Mouse (Mus musculus) bone marrow, adult 2 months (tissue): ENCODE data around the gene Supt5. TPM values are rescaled to one million over a fixed set of nuclear protein-coding genes. Genes with fewer than 3 reads are reported as not detected.

Source experiments
- H3K27ac ChIP-seq: fragments of 200-500 bp; 2 replicates; pipeline ENCODE4 v1.5.1; 2012; ENCODE audit warnings: low read depth, mild to moderate bottlenecking, control low read depth, inconsistent platforms, low read length; ENCODE audit not compliant: control insufficient read depth, poor library complexity, insufficient read depth
- H3K4me1 ChIP-seq: fragments of 200-500 bp; 2 replicates; pipeline ENCODE4 v1.6.1; 2011; ENCODE audit warnings: low read length; ENCODE audit not compliant: control insufficient read depth, insufficient read depth
- H3K4me3 ChIP-seq: fragments of 200-500 bp; replicated peaks from 2 replicates; pipeline ENCODE3; 2011; ENCODE audit warnings: mild to moderate bottlenecking, low read depth, low read length, control low read depth; ENCODE audit not compliant: control insufficient read depth
- CTCF ChIP-seq: fragments of 200-500 bp; IDR thresholded peaks from 2 replicates; pipeline ENCODE4 v1.5.1; 2011; ENCODE audit warnings: low read length, control low read depth; ENCODE audit not compliant: control insufficient read depth, insufficient read depth
- POLR2A ChIP-seq: fragments of 200-500 bp; IDR thresholded peaks from 2 replicates; pipeline ENCODE4 v1.6.1; 2011; ENCODE audit warnings: low read depth, mild to moderate bottlenecking, control low read depth, low read length, borderline replicate concordance; ENCODE audit not compliant: control insufficient read depth
- WGBS: fragments of 180-500 bp; shearing (Covaris S2); methylation state at CpG from one replicate; pipeline ENCODE4 v1.1.7; 2018; 5-methylcytosine and 5-hydroxymethylcytosine counted together
- polyA plus RNA-seq: library from polyadenylated mRNA; stranded (reverse); fragments of >200 nt; gene quantifications from 2 replicates; pipeline ENCODE4 v1.2.4, GENCODE M21; 2011; ENCODE audit warnings: low replicate concordance; ENCODE audit not compliant: missing spikeins, insufficient read depth, insufficient read length

Gene Supt5
- polyA plus RNA-seq, 1 experiment = 77.1 TPM

DNA sequence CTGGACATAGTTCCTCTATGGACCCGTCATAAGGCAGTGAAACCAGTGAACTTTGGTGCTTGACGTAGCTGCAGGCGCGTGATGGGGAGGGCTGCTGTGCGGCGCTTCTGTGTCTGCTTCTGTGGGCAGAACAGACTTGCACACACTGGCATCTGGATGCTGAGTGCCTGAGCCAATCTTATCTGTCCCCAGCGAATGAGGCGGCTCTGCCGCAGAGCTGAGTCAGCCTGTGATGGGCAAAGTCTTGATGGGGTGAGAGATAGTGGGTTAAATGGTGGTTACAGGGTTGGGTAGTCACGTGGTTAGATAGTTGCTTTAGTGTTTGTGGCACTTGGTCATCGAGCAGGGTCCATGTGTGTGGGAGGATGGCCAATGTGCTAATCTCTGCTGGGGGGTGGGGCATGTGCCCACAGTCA, 44.4 kb upstream of the Supt5 start:
- H3K4me3 ChIP-seq = peak overlapping the region; percentile 11
- TF ChIP-seq CTCF = no peak
- peak; percentile 86 for TF ChIP-seq POLR2A
- peak overlapping the region; percentile 99 for H3K27ac ChIP-seq
- peaks cover 14% of the 10 kb centered on the region for H3K4me1 ChIP-seq
- WGBS = under 1% methylated on average over 11 of the region's 11 CpGs

DNA sequence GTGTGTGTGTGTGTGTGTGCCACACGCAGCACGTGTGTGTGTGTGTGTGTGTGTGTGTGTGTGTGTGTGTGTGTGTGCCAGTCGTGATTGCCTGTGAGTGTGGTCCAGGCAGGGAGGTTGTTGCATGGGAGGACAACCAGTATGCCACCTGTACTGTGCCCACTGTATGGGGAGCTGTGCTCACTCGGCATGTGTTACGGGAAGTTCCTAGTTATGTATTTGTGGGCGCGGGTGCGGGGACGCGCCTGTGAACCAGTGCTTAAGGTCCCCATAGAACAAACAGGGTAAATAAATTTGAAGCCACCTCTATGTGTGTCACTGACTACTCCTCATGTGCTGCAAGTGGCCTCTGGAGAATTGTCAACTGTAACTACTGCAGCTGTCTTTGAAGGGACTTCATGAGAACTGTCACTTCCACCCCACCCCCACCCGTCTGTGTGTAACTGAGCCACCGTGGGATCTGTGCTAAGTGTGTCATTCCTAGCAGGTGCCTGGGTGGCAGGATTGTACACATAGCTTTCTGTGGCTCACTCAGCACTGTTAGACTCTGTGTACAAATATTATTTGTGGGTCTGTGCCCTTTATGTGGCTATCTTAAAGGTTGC, 43.9 kb upstream of the Supt5 start:
- Histone ChIP-seq H3K27ac (peak overlapping the region; percentile 99), H3K4me1 (peaks cover 14% of the 10 kb centered on the region), H3K4me3 (peak overlapping the region; percentile 57)
- TF ChIP-seq CTCF (no peak), POLR2A (0 out of 2 replicates have a peak, but pooled peaks have one; percentile 41)
- under 1% methylated on average over 11 of the region's 12 CpGs for WGBS

DNA sequence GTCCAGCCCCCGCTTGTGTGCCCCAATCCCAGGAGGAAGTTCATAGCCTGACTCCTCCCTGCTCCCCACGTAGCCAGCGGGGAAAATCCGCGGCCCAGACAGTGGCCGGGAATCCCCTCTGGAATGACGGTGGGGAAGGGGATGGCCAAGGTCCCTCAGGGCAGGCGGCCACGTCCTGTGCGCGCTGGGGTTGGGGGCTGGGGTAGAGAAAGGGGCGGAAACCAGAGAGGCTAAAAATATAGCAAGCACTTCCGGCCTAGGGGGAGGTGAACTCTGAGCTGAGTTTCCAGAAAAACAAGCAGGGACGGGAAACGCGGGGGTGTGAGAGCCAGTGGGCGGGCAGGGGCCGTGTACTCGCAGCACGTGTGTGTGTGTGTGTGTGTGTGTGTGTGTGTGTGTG, 43.4 kb upstream of the Supt5 start:
- Histone ChIP-seq H3K4me1 (peaks cover 14% of the 10 kb centered on the region), H3K4me3 (peak overlapping the region; percentile 57), H3K27ac (peak overlapping the region; percentile 99)
- WGBS = 0% methylated on average over 20 of the region's 20 CpGs
- TF ChIP-seq POLR2A = no peak; the same call in 1 of the 2 replicates
- TF ChIP-seq CTCF = no peak

DNA sequence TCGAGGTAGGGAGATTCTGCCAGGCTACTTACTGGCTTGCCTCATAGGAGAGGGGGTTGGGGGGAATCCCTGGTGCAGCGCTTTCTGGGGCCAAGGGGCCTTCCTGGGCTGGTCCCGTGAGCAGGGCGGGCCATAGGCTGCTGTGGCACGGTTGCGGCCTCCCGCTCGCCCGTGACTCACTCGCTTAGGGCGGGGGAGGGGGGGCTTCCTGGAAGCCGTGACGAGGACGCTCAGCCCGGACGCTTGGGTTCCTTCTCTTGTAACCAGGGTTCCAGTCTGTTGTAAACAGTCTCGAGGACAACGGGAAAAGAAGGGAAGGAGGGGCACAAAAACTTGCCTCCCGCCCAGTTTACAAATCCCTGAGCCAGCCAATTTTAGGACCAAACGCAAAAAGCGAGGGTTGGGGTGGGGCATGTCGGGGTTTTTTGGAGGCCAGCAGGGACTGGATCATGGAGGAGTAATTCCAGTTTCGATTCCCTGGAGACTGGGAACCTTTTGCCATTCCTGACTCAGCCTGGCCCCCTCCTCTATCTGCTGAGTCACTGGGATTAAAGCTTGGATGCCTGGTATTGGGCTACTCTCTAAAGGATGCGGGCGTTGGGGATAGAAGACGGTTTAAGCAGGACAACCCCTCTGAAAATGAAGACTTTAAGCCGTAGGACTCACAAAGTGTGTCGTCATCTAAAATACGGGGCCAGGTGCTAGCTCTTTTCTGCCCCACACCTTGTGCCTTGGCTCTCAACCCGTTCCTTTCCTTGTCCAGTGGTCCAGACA, 42.7 kb upstream of the Supt5 start:
- Histone ChIP-seq H3K4me3 (peak overlapping the region; percentile 27), H3K4me1 (peaks cover 14% of the 10 kb centered on the region), H3K27ac (peak overlapping the region; percentile 99)
- 0% methylated on average over 30 of the region's 30 CpGs for WGBS
- no peak for TF ChIP-seq CTCF
- TF ChIP-seq POLR2A = peak; percentile 68; the same call in 1 of the 2 replicates

DNA sequence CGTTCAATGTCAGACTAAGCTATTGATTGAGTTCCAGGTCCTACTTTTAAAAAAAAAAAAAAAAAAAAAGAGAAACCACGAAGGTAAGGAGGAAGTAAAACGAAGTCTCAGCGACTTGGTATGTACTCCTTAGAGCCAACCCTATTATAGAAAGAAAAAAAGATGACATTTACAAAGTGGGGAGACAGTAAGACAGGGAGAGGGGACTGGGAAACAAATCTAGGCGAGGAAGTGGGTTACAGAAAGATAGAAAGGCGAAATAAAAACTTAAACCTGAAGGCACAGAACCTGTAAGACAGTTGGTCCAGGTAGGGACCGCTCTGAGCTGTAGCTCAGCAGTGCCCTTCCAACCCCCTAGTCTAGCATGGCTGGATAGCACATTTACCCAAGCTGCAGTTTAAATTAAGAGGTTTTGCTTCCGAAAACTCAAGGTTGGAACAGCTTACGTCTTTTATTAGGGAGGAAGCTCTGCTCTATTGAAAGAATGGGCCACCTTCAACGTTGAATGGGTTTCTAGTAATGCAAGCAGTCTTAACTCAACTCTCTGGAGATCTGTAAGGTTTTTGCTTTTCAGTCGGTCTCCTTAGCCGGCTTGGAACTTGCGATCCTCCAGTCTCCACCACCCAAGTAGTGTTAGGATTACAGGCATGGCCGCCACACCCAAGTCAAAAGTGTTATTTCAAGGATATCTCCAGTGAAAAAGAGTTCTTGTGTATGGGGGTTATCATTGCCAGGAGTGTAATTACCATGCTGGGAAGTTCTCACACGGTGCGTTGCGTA, 41.9 kb upstream of the Supt5 start, which contains the start of gene Zfp36:
TSS of gene Zfp36 (minus strand) at position 17 of the 780 bp plus-strand sequence.
- 16% methylated on average over 17 of the region's 17 CpGs for WGBS
- peaks cover 13% of the 10 kb centered on the region for H3K4me1 ChIP-seq
- TF ChIP-seq POLR2A (no peak), CTCF (no peak)
- H3K4me3 ChIP-seq = peak within 1 kb of the TSS; percentile 89
- peak within 1 kb of the TSS; percentile 99 for H3K27ac ChIP-seq

DNA sequence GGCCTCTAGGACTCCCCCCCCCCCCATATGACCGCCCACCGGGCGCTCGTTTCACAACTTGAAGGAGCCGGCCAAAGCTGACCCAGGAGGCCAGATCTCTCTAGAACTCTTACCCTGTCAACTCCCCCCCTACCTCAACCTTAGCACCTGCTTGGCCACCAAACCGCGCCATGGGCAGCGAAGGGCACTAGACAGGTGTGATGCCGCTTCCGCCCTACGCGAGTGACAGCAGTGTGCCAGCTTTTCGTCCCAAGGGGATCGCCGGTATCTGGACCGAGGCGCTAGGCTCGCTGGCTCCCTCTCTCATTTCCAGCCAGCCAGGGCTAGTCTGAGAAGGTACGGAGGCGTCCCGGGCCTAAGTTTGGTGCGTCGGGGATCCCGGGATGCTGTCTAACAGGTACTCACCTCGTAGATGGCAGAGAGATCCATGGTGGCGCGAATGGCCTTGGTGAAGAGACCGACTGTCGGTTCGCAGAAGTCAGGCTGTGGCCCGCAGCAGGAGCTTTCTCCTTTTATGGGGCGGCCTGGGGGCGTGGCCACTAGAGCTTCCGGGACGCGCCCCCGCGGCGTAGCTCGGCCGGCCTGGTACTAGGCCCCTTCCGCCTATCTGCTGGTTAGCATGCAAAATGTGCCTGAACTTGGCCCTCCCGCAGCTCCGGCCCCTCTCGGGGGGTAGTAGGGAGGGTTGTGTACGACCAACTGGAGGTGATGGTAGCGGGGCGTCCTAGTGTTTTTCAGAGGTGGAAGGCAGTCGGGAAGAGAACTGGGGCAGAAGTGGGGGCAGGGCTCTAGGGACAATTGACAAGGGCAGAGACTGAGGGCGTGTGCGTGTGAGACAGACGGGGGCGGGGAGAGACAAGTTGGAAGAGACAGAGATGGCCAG, 40.5 kb upstream of the Supt5 start:
- under 1% methylated on average over 53 of the region's 53 CpGs for WGBS
- Histone ChIP-seq H3K4me3 (peak overlapping the region; percentile 89), H3K27ac (peak overlapping the region; percentile 91), H3K4me1 (peaks cover 6% of the 10 kb centered on the region)
- peak; percentile 100 for TF ChIP-seq POLR2A
- no peak for TF ChIP-seq CTCF

DNA sequence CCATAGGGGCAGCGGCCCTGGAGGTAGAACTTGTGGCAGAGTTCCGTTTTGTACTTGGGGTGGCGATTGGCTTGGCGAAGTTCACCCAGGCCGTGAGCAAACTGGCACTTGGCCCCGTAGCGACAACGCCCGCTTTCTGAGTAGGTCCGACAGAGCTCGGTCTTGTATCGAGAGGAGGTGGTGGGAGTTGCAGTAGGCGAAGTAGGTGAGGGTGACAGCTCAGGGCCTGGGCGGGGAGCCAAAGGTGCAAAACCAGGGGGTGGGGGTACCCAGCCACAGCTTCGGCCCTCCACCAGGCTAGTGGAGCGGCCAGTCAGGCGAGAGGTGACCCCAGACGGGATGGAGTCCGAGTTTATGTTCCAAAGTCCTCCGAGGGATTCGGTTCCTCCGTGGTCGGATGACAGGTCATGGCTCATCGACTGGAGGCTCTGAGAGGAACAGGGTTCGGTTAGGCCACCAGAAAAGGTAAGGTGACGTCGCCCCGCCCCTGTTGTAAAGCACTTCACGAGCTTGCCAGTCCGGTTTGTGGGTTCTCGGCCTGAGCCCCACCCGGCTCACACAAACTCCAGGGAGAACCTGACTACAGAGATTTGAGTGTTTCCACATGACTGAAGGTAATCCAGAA, 39.6 kb upstream of the Supt5 start:
- under 1% methylated on average over 32 of the region's 32 CpGs for WGBS
- TF ChIP-seq CTCF = no peak
- TF ChIP-seq POLR2A = peak; percentile 28; the same call in 1 of the 2 replicates
- peak overlapping the region; percentile 91 for H3K27ac ChIP-seq
- peaks cover 1% of the 10 kb centered on the region; the same call in 1 of the 2 replicates for H3K4me1 ChIP-seq
- peak overlapping the region; percentile 89 for H3K4me3 ChIP-seq
